Mouse (Mus musculus): ENCODE data around the gene Tuba8. TPM values are rescaled to one million over a fixed set of nuclear protein-coding genes. Genes with fewer than 3 reads are reported as not detected.
A peak's percentile ranks its signal among the peaks of the same experiment; 100 is the strongest.

The Tuba8 gene
- total and polyA plus RNA-seq, 2 experiments: 0.55 to 1.6 TPM

- Histone ChIP-seq H3K4me3 (ENCODE audit: insufficient read depth, low read depth, low read length) (no peak overlapping the region), H3K9ac (ENCODE audit: low read depth, low read length) (no peak overlapping the region), H3K36me3 (ENCODE audit: control insufficient read depth, insufficient read depth, low read length) (peaks cover 11% of the 10 kb centered on the region; the same call in 1 of the 2 replicates), H3K27ac (replicated peaks; ENCODE audit: insufficient read depth, low read depth, low read length) (no peak overlapping the region), H3K4me1 (ENCODE audit: control insufficient read depth, insufficient read depth, low read length) (peaks cover 24% of the 10 kb centered on the region), H3K79me2 (ENCODE audit: control insufficient read depth, insufficient read depth, low read length) (peaks cover 13% of the 10 kb centered on the region; the same call in 1 of the 2 replicates), H3K27me3 (ENCODE audit: control insufficient read depth, insufficient read depth, low read length) (no peaks in the 10 kb centered on the region)
- TF ChIP-seq CTCF (IDR thresholded peaks at IDR 0.05; ENCODE audit: low read depth, low read length) (no peak), POLR2A (IDR thresholded peaks at IDR 0.05; ENCODE audit: extremely low read depth, insufficient read depth, low read length) (no peak)
- 23% methylated on average over 5 of the region's 5 CpGs for WGBS
- DNase-seq (ENCODE audit: extremely low read depth, low read depth, low spot score): peak; percentile 43
Observed at GRCm38 (mm10) chr6:121251256-121251655, 40.8 kb downstream of the Tuba8 start.

DNA sequence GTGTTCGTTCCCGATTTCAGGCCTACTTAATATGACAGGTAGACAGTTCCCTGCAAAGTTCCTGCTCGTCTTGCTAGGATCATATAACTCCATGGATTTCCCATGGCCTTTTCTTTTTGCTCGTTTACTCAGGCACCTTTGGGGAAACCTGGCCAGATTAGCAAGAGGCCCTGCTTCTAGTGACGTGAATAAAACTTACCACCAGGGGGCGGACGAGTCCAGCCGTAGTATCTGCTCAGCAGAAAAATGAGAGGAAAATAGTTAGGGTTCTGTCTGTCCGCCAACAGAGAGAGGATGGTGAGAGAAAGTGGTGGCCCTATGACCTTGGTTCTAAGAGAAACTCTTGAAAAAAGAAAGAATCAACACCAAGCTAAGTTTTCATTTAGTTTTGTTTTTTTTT, 50.1 kb downstream of the Tuba8 start:
- peaks cover 31% of the 10 kb centered on the region for H3K36me3 ChIP-seq (ENCODE audit: control insufficient read depth, insufficient read depth, low read length)
- DNase-seq (ENCODE audit: extremely low read depth, low read depth, low spot score): peak; percentile 55
- no peaks in the 10 kb centered on the region for H3K27me3 ChIP-seq (ENCODE audit: control insufficient read depth, insufficient read depth, low read length)
- no peak overlapping the region for H3K4me3 ChIP-seq (ENCODE audit: insufficient read depth, low read depth, low read length)
- TF ChIP-seq CTCF (IDR thresholded peaks at IDR 0.05; ENCODE audit: low read depth, low read length) (peak; percentile 66), POLR2A (IDR thresholded peaks at IDR 0.05; ENCODE audit: extremely low read depth, insufficient read depth, low read length) (no peak)
- H3K9ac ChIP-seq (ENCODE audit: low read depth, low read length): no peak overlapping the region
- H3K79me2 ChIP-seq (ENCODE audit: control insufficient read depth, insufficient read depth, low read length): peaks cover 4% of the 10 kb centered on the region; the same call in 1 of the 2 replicates
- 27% methylated on average over 9 of the region's 9 CpGs for WGBS
- H3K4me1 ChIP-seq (ENCODE audit: control insufficient read depth, insufficient read depth, low read length): no peaks in the 10 kb centered on the region
- H3K27ac ChIP-seq (replicated peaks; ENCODE audit: insufficient read depth, low read depth, low read length): no peak overlapping the region

GRCm38 (mm10) chr6:121261233-121261632, 50.7 kb downstream of the Tuba8 start:
- Histone ChIP-seq H3K27me3 (ENCODE audit: control insufficient read depth, insufficient read depth, low read length) (no peaks in the 10 kb centered on the region), H3K4me1 (ENCODE audit: control insufficient read depth, insufficient read depth, low read length) (no peaks in the 10 kb centered on the region), H3K27ac (replicated peaks; ENCODE audit: insufficient read depth, low read depth, low read length) (no peak overlapping the region), H3K79me2 (ENCODE audit: control insufficient read depth, insufficient read depth, low read length) (peaks cover 5% of the 10 kb centered on the region; the same call in 1 of the 2 replicates), H3K9ac (ENCODE audit: low read depth, low read length) (no peak overlapping the region), H3K4me3 (ENCODE audit: insufficient read depth, low read depth, low read length) (no peak overlapping the region), H3K36me3 (ENCODE audit: control insufficient read depth, insufficient read depth, low read length) (peaks cover 36% of the 10 kb centered on the region)
- WGBS: 80% methylated on average over 8 of the region's 8 CpGs
- DNase-seq (ENCODE audit: extremely low read depth, low read depth, low spot score): no peak
- TF ChIP-seq POLR2A (IDR thresholded peaks at IDR 0.05; ENCODE audit: extremely low read depth, insufficient read depth, low read length) (no peak), CTCF (IDR thresholded peaks at IDR 0.05; ENCODE audit: low read depth, low read length) (no peak)

DNA sequence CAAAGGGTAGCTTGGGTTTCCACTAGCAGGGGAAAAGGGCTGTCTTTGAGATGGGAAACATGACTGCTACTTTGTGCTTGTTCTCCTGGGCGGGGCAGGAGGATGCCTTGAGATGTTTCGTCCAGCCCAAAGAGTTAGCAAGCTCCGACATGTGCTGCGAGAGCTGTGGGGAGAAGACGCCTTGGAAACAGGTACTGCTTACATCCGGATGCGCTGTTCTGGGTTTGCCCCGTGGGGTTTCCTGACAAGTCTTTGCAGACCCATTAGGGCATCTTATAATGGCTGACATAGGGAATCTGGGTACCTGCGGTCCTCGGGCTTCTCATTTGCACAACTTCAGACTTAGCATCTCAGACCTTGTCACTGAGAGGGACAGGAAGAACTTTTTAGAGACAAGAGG, 51.5 kb downstream of the Tuba8 start:
- no peak for DNase-seq (ENCODE audit: extremely low read depth, low read depth, low spot score)
- TF ChIP-seq CTCF (IDR thresholded peaks at IDR 0.05; ENCODE audit: low read depth, low read length) (no peak), POLR2A (IDR thresholded peaks at IDR 0.05; ENCODE audit: extremely low read depth, insufficient read depth, low read length) (no peak)

GRCm38 (mm10) chr6:121262496-121262895, 52.0 kb downstream of the Tuba8 start:
- Histone ChIP-seq H3K27ac (replicated peaks; ENCODE audit: insufficient read depth, low read depth, low read length) (no peak overlapping the region), H3K9ac (ENCODE audit: low read depth, low read length) (no peak overlapping the region), H3K36me3 (ENCODE audit: control insufficient read depth, insufficient read depth, low read length) (peaks cover 36% of the 10 kb centered on the region), H3K4me3 (ENCODE audit: insufficient read depth, low read depth, low read length) (no peak overlapping the region), H3K79me2 (ENCODE audit: control insufficient read depth, insufficient read depth, low read length) (peaks cover 5% of the 10 kb centered on the region; the same call in 1 of the 2 replicates), H3K4me1 (ENCODE audit: control insufficient read depth, insufficient read depth, low read length) (no peaks in the 10 kb centered on the region), H3K27me3 (ENCODE audit: control insufficient read depth, insufficient read depth, low read length) (no peaks in the 10 kb centered on the region)
- WGBS: 84% methylated on average over 11 of the region's 11 CpGs
- DNase-seq (ENCODE audit: extremely low read depth, low read depth, low spot score): no peak
- TF ChIP-seq CTCF (IDR thresholded peaks at IDR 0.05; ENCODE audit: low read depth, low read length) (no peak), POLR2A (IDR thresholded peaks at IDR 0.05; ENCODE audit: extremely low read depth, insufficient read depth, low read length) (no peak)

More for the DNA sequence above, 51.5 kb downstream of the Tuba8 start:
- H3K27ac ChIP-seq (replicated peaks; ENCODE audit: insufficient read depth, low read depth, low read length): no peak overlapping the region
- no peaks in the 10 kb centered on the region for H3K4me1 ChIP-seq (ENCODE audit: control insufficient read depth, insufficient read depth, low read length)
- no peak overlapping the region for H3K4me3 ChIP-seq (ENCODE audit: insufficient read depth, low read depth, low read length)
- H3K27me3 ChIP-seq (ENCODE audit: control insufficient read depth, insufficient read depth, low read length): no peaks in the 10 kb centered on the region
- WGBS: 95% methylated on average over 10 of the region's 10 CpGs
- peaks cover 36% of the 10 kb centered on the region for H3K36me3 ChIP-seq (ENCODE audit: control insufficient read depth, insufficient read depth, low read length)
- H3K9ac ChIP-seq (ENCODE audit: low read depth, low read length): no peak overlapping the region
- peaks cover 5% of the 10 kb centered on the region; the same call in 1 of the 2 replicates for H3K79me2 ChIP-seq (ENCODE audit: control insufficient read depth, insufficient read depth, low read length)

DNA sequence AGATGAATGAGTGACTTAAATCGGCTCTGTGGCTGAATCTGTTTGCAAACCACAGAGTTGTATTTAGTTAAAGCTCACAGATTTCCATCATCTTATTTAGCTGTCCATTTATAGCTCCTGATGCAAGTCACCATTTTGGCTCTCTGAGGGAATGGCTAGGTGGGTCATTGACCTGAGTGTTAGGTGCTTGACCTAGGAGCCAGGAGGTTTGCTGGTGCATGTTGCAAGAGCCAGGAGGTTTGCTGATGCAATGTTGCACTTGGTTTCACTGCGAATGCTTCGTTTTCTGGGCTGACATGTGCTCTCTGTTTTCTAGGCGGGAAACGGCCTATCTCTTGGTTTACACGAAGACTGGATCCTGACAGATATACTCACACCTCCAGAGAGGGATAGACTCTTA, 59.7 kb downstream of the Tuba8 start:
- no peak for TF ChIP-seq CTCF (IDR thresholded peaks at IDR 0.05; ENCODE audit: low read depth, low read length)
- TF ChIP-seq POLR2A (IDR thresholded peaks at IDR 0.05; ENCODE audit: extremely low read depth, insufficient read depth, low read length): no peak
- DNase-seq (ENCODE audit: extremely low read depth, low read depth, low spot score): peak; percentile 97
- no peaks in the 10 kb centered on the region for H3K27me3 ChIP-seq (ENCODE audit: control insufficient read depth, insufficient read depth, low read length)
- WGBS: 23% methylated on average over 6 of the region's 6 CpGs
- H3K36me3 ChIP-seq (ENCODE audit: control insufficient read depth, insufficient read depth, low read length): peaks cover 8% of the 10 kb centered on the region; the same call in 1 of the 2 replicates
- H3K9ac ChIP-seq (ENCODE audit: low read depth, low read length): no peak overlapping the region
- peaks cover 19% of the 10 kb centered on the region for H3K4me1 ChIP-seq (ENCODE audit: control insufficient read depth, insufficient read depth, low read length)
- H3K79me2 ChIP-seq (ENCODE audit: control insufficient read depth, insufficient read depth, low read length): peaks cover 6% of the 10 kb centered on the region; the same call in 1 of the 2 replicates
- no peak overlapping the region for H3K4me3 ChIP-seq (ENCODE audit: insufficient read depth, low read depth, low read length)
- peak overlapping the region; percentile 74 for H3K27ac ChIP-seq (replicated peaks; ENCODE audit: insufficient read depth, low read depth, low read length)

Data from liver, adult 2 months (tissue).